8 mouse cellular contexts compared by ENCODE assay signal in the genomic region with DNA sequence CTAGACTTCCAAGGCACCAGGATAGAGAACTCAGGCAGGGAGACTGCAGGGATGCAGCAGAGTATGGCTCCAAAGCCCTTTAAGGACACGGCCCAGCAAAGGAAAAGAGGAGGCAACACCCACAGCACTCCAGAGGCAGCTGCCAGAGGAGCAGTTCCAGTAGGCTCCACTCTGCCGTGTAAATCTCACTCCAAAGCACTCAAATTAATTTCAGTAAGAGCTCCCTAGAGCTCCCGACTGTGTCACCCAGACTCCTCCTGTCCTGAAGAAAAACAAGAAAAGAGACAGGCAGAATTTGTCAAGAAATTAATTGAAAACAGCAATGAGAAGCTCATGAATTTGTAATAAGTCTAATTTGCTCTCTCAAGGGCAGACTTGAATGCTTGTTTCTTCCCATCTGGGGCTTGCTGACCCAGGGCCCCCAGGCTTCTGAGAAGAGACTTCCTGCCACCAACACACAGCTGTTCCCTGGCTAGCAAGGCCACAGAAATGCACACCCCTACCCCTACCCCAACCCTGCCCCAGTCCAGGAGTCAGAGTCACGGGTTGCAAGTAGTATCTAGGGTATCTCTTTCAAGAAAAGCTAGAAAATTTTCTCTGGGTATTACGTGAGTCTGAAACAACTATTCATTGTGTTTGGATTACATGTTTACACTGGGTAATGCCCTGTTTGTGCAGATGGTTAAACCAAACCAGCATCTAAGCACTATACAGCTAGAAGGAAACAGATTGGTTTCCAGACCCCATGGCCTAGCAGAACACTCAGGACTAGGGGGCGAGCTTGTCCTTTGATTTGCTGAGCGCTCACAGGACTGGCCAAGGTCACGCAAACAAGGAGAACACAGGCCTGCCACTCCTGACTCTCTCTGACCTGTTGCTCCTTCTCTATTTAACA. TPM values are rescaled to one million over a fixed set of nuclear protein-coding genes. Genes with fewer than 3 reads are reported as not detected.
A peak's percentile ranks its signal among the peaks of the same experiment; 100 is the strongest.
DNase-seq lines count a peak whose midpoint lies in the region.

No protein-coding gene starts in this region.

- peak; percentile 34 for DNase-seq in adrenal gland, postnatal 14 days
- no peak for DNase-seq in adrenal gland, adult 18-20 months (ENCODE audit: low spot score in 2 of 2)
- DNase-seq in spleen, postnatal 10 days (ENCODE audit: low spot score in 2 of 2) = peak; percentile 9 to 20
- DNase-seq in spleen, adult 18-20 months = no peak
- peak; percentile 40 for DNase-seq in heart, postnatal 14 days
- peak; percentile 21 for DNase-seq in mesoderm, embryonic 11.5 days (ENCODE audit: low read depth, low spot score)
- DNase-seq in thymus, postnatal 14 days = peak; percentile 56
- DNase-seq in adrenal gland, adult 8-10 months = no peak

- intact Hi-C loops in heart, postnatal 14 days (cut with DNase I) = no loop called here

RNA-seq across cellular contexts. Expression of a gene that starts 17.5 kb away (rescaled TPM):
- total RNA-seq in adrenal gland, postnatal 14 days (2021) = 73.8 and 81.7 TPM in 2 replicates
- 10 to 100 TPM; 83.0 to 85.9 TPM for total RNA-seq in adrenal gland, adult 18-20 months (2021)
- total RNA-seq in heart, postnatal 14 days (2021) = 10 to 100 TPM; 63.2 to 71.3 TPM
- total RNA-seq in adrenal gland, adult 8-10 months (2022) = 10 to 100 TPM; 78.3 to 97.4 (median 85.7) TPM

RNA-seq across cellular contexts. Expression of a gene that starts 21.7 kb away (rescaled TPM):
- 0.26 and 1.3 TPM in 2 replicates for total RNA-seq in adrenal gland, postnatal 14 days (2021)
- total RNA-seq in adrenal gland, adult 18-20 months (2021) = 1 to 10 TPM in 1 of 2 experiments, under 1 TPM in 1; 0.50 to 1.2 TPM
- not detected for total RNA-seq in heart, postnatal 14 days (2021)
- total RNA-seq in adrenal gland, adult 8-10 months (2022) = 1 to 10 TPM in 1 of 4 experiments, under 1 TPM in 2, not detected in 1; 0.35 to 1.0 (median 0.52) TPM

RNA-seq across cellular contexts. Expression of a gene that starts 29.8 kb away (rescaled TPM):
- total RNA-seq in adrenal gland, postnatal 14 days (2021) = 0.44 and 0.49 TPM in 2 replicates
- total RNA-seq in adrenal gland, adult 18-20 months (2021) = under 1 TPM; 0.35 to 0.53 TPM
- under 1 TPM; 0.37 to 0.60 TPM for total RNA-seq in heart, postnatal 14 days (2021)
- total RNA-seq in adrenal gland, adult 8-10 months (2022) = under 1 TPM; 0.12 to 0.86 (median 0.31) TPM

RNA-seq across cellular contexts. Expression of a gene that starts 30.8 kb away (rescaled TPM):
- not detected in 2 replicates for total RNA-seq in adrenal gland, postnatal 14 days (2021)
- total RNA-seq in adrenal gland, adult 18-20 months (2021) = not detected
- not detected for total RNA-seq in heart, postnatal 14 days (2021)
- not detected for total RNA-seq in adrenal gland, adult 8-10 months (2022)

RNA-seq across cellular contexts. Expression of a gene that starts 39.7 kb away (rescaled TPM):
- total RNA-seq in adrenal gland, postnatal 14 days (2021) = not detected in 2 replicates
- under 1 TPM in 1 of 2 experiments, not detected in 1; 0.32 TPM for total RNA-seq in adrenal gland, adult 18-20 months (2021)
- not detected for total RNA-seq in heart, postnatal 14 days (2021)
- under 1 TPM in 3 of 4 experiments, not detected in 1; 0.20 to 0.31 (median 0.28) TPM for total RNA-seq in adrenal gland, adult 8-10 months (2022)

Comparison
In these comparisons a context has a peak if more than half of its experiments do, and no peak if none do; other contexts are left out.
1. DNase-seq: peak in adrenal gland, postnatal 14 days (single experiment), spleen, postnatal 10 days (2 of 2), heart, postnatal 14 days (2 of 2), mesoderm, embryonic 11.5 days (single experiment) and thymus, postnatal 14 days (single experiment); none in adrenal gland, adult 18-20 months (0 of 2), spleen, adult 18-20 months (0 of 2) and adrenal gland, adult 8-10 months (single experiment).